Mouse (Mus musculus) CH12.LX (cell line): ENCODE measurements around the gene Best3.

Experiments
- CHD2 ChIP-seq: IDR thresholded peaks from 2 replicates; pipeline ENCODE4 v1.6.1; 2011; ENCODE audit warnings: low read length, improper control_type of control experiment
- CTCF ChIP-seq, 2 experiments: IDR thresholded peaks in 1 of 2; conservative IDR thresholded peaks in 1 of 2; 2 replicates each; pipeline ENCODE4 v1.5.1; 2011 to 2012; ENCODE audit warnings: low read depth in 2 of 2, low read length in 2 of 2, improper control_type of control experiment in 1 of 2, inconsistent platforms in 1 of 2, mild to moderate bottlenecking in 1 of 2, moderate library complexity in 1 of 2
- E2F4 ChIP-seq: IDR thresholded peaks from 2 replicates; pipeline ENCODE4 v1.6.1; 2011; ENCODE audit warnings: low read depth, low read length, improper control_type of control experiment; ENCODE audit not compliant: insufficient replicate concordance
- MEF2A ChIP-seq: IDR thresholded peaks from 2 replicates; pipeline ENCODE4 v1.6.1; 2014; ENCODE audit warnings: low read depth, mild to moderate bottlenecking, inconsistent platforms, low read length, improper control_type of control experiment, borderline replicate concordance
- POLR2A ChIP-seq: IDR thresholded peaks from 2 replicates; pipeline ENCODE4 v1.6.1; 2011; ENCODE audit warnings: low read depth, mild to moderate bottlenecking, improper control_type of control experiment, low read length
- TBP ChIP-seq: conservative IDR thresholded peaks from 2 replicates; pipeline ENCODE4 v1.6.1; 2011; ENCODE audit warnings: low read depth, low read length, improper control_type of control experiment
- ZC3H11A ChIP-seq: IDR thresholded peaks from 2 replicates; pipeline ENCODE4 v1.6.1; 2012; ENCODE audit warnings: low read depth, mild to moderate bottlenecking, inconsistent platforms, low read length, improper control_type of control experiment

- no peak for TF ChIP-seq POLR2A
- TF ChIP-seq ZC3H11A = no peak
- TF ChIP-seq CHD2 = no peak
- no peak for TF ChIP-seq CTCF (conservative IDR thresholded peaks at IDR 0.05 in 1 of 2, IDR thresholded peaks at IDR 0.05 in 1 of 2; ENCODE audit: low read depth in 2 of 2, low read length in 2 of 2)
- TF ChIP-seq TBP = no peak
- no peak for TF ChIP-seq E2F4
- TF ChIP-seq MEF2A = no peak
Observed at GRCm38 (mm10) chr10:116949111-116950008, 36.8 kb upstream of the Best3 start.
